Mouse (Mus musculus): ENCODE measurements around the gene Tmem182.

DNA sequence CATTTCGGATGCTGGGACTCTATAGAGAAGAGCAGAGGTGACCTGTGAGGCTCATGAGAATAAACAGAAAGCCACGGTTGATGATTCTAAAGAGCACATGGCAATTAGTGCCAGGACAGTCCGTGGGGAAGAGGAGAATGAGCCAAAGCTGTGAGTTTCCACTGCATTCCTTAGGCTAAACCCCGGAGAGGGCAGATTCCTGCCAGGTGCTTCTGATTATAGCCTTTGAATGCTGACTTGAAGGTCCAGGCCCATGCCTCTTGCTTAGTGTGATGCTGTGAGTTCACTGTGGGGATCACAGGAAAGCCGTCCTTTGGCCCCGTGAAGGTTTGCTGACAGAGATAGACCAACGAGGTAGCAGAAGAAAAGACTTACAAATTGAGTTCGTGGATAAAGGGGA is 19.5 kb downstream of the Tmem182 start:
- no peak for TF ChIP-seq CTCF (IDR thresholded peaks at IDR 0.05; ENCODE audit: low read depth, low read length)
- TF ChIP-seq GATA1 (IDR thresholded peaks at IDR 0.05; ENCODE audit: borderline replicate concordance, low read length), result no peak
- TF ChIP-seq GATA2 (IDR thresholded peaks at IDR 0.05; ENCODE audit: borderline replicate concordance, low read depth, low read length), result no peak
- TF ChIP-seq POLR2AphosphoS5 (IDR thresholded peaks at IDR 0.05; ENCODE audit: insufficient replicate concordance, low read depth, low read length), result no peak
